Mouse (Mus musculus) MEL (cell line): ENCODE results near the gene Prkar1a. TPM values are rescaled to one million over a fixed set of nuclear protein-coding genes. Genes with fewer than 3 reads are reported as not detected.

Source experiments
- DNase-seq: peaks from one replicate; pipeline ENCODE4 v3.0.0; 2011; ENCODE audit warnings: low read depth, low spot score
- H3K27ac ChIP-seq: 2 replicates; pipeline ENCODE4 v1.5.1; 2012; ENCODE audit warnings: low read depth, mild to moderate bottlenecking, control low read depth, low read length, moderate library complexity; ENCODE audit not compliant: control insufficient read depth
- H3K27me3 ChIP-seq, 2 experiments: fragments of 150-350 bp in 1 of 2; sonication (generic) in 1 of 2; 2 replicates each; pipeline ENCODE4 v1.6.1; 2012; ENCODE audit warnings: low read length in 2 of 2, mild to moderate bottlenecking in 2 of 2, improper control_type of control experiment in 1 of 2, moderate library complexity in 1 of 2; ENCODE audit not compliant: insufficient read depth in 2 of 2, control insufficient read depth in 1 of 2
- H3K36me3 ChIP-seq, 2 experiments: 2 replicates each; pipeline ENCODE4 v1.6.1; 2012 to 2014; ENCODE audit warnings: low read length in 2 of 2, improper control_type of control experiment in 1 of 2, inconsistent platforms in 1 of 2, mild to moderate bottlenecking in 1 of 2; ENCODE audit not compliant: insufficient read depth in 2 of 2, control insufficient read depth in 1 of 2
- H3K4me1 ChIP-seq, 2 experiments: fragments of 150-350 bp in 1 of 2; sonication (generic) in 1 of 2; 2 replicates each; pipeline ENCODE4 v1.6.1; 2012; ENCODE audit warnings: low read length in 2 of 2, improper control_type of control experiment in 1 of 2, mild to moderate bottlenecking in 1 of 2; ENCODE audit not compliant: insufficient read depth in 2 of 2, control insufficient read depth in 1 of 2
- H3K4me3 ChIP-seq, 2 experiments: fragments of 150-350 bp in 1 of 2; sonication (generic) in 1 of 2; 2 replicates each; pipeline ENCODE4 v1.5.1; 2012; ENCODE audit warnings: low read depth in 2 of 2, low read length in 2 of 2, mild to moderate bottlenecking in 2 of 2, moderate library complexity in 2 of 2, control low read depth in 1 of 2, improper control_type of control experiment in 1 of 2; ENCODE audit not compliant: control insufficient read depth in 1 of 2, insufficient read depth in 1 of 2
- H3K79me2 ChIP-seq: 2 replicates; pipeline ENCODE4 v1.6.1; 2012; ENCODE audit warnings: mild to moderate bottlenecking, low read length, moderate library complexity; ENCODE audit not compliant: control insufficient read depth, poor library complexity, insufficient read depth
- H3K9ac ChIP-seq: 2 replicates; pipeline ENCODE4 v1.6.1; 2012; ENCODE audit warnings: low read depth, mild to moderate bottlenecking, control low read depth, low read length, moderate library complexity; ENCODE audit not compliant: control insufficient read depth, poor library complexity, severe bottlenecking
- H3K9me3 ChIP-seq: fragments of 150-350 bp; sonication (generic); replicated peaks from 2 replicates; pipeline ENCODE4 v1.6.1; 2012; ENCODE audit warnings: mild to moderate bottlenecking, low read length, improper control_type of control experiment, moderate library complexity; ENCODE audit not compliant: insufficient read depth
- BHLHE40 ChIP-seq: IDR thresholded peaks from 2 replicates; pipeline ENCODE4 v1.6.1; 2012; ENCODE audit warnings: low read depth, mild to moderate bottlenecking, inconsistent platforms, low read length, improper control_type of control experiment, borderline replicate concordance
- CHD1 ChIP-seq: IDR thresholded peaks from 2 replicates; pipeline ENCODE4 v1.6.1; 2012; ENCODE audit warnings: low read depth, mild to moderate bottlenecking, inconsistent platforms, low read length, improper control_type of control experiment
- CTCF ChIP-seq, 3 experiments: IDR thresholded peaks in 2 of 3; conservative IDR thresholded peaks in 1 of 3; 2 replicates each; pipeline ENCODE4 v1.5.1; 2011 to 2012; ENCODE audit warnings: low read length in 3 of 3, low read depth in 2 of 3, mild to moderate bottlenecking in 2 of 3, improper control_type of control experiment in 1 of 3, inconsistent platforms in 1 of 3, mixed read lengths in 1 of 3, moderate library complexity in 1 of 3; ENCODE audit not compliant: control insufficient read depth in 1 of 3, insufficient read depth in 1 of 3, poor library complexity in 1 of 3, severe bottlenecking in 1 of 3
- E2F4 ChIP-seq: IDR thresholded peaks from 2 replicates; pipeline ENCODE4 v1.6.1; 2011; ENCODE audit warnings: low read depth, low read length, improper control_type of control experiment, borderline replicate concordance
- ELF1 ChIP-seq: IDR thresholded peaks from 2 replicates; pipeline ENCODE4 v1.6.1; 2014; ENCODE audit warnings: low read depth, mild to moderate bottlenecking, inconsistent platforms, low read length, improper control_type of control experiment, moderate library complexity
- EP300 ChIP-seq, 2 experiments: IDR thresholded peaks; 2 replicates each; pipeline ENCODE4 v1.6.1; 2011; ENCODE audit warnings: improper control_type of control experiment in 2 of 2, low read length in 2 of 2, low read depth in 1 of 2, mild to moderate bottlenecking in 1 of 2
- GABPA ChIP-seq: IDR thresholded peaks from 2 replicates; pipeline ENCODE4 v1.6.1; 2012; ENCODE audit warnings: low read depth, mild to moderate bottlenecking, inconsistent platforms, low read length, improper control_type of control experiment, moderate library complexity
- GATA1 ChIP-seq: IDR thresholded peaks from 2 replicates; pipeline ENCODE4 v1.6.1; 2011; ENCODE audit warnings: low read depth, low read length, improper control_type of control experiment
- HCFC1 ChIP-seq: IDR thresholded peaks from 2 replicates; pipeline ENCODE4 v1.6.1; 2012; ENCODE audit warnings: low read depth, mild to moderate bottlenecking, inconsistent platforms, low read length, improper control_type of control experiment, moderate library complexity
- JUND ChIP-seq: IDR thresholded peaks from 2 replicates; pipeline ENCODE4 v1.6.1; 2011; ENCODE audit warnings: low read depth, mild to moderate bottlenecking, improper control_type of control experiment, low read length
- KAT2A ChIP-seq: conservative IDR thresholded peaks from 2 replicates; pipeline ENCODE4 v1.6.1; 2012; ENCODE audit warnings: low read depth, low read length, improper control_type of control experiment, inconsistent platforms
- MAFK ChIP-seq: IDR thresholded peaks from 2 replicates; pipeline ENCODE4 v1.6.1; 2011; ENCODE audit warnings: low read depth, mild to moderate bottlenecking, low read length, improper control_type of control experiment, borderline replicate concordance
- MAX ChIP-seq: IDR thresholded peaks from 2 replicates; pipeline ENCODE4 v1.6.1; 2011; ENCODE audit warnings: low read length, improper control_type of control experiment
- MAZ ChIP-seq: IDR thresholded peaks from 2 replicates; pipeline ENCODE4 v1.6.1; 2012; ENCODE audit warnings: low read depth, mild to moderate bottlenecking, inconsistent platforms, low read length, improper control_type of control experiment
- MXI1 ChIP-seq: IDR thresholded peaks from 2 replicates; pipeline ENCODE4 v1.6.1; 2011; ENCODE audit warnings: mild to moderate bottlenecking, low read depth, low read length, improper control_type of control experiment
- MYB ChIP-seq: IDR thresholded peaks from 2 replicates; pipeline ENCODE4 v1.6.1; 2011; ENCODE audit warnings: mild to moderate bottlenecking, low read depth, low read length, improper control_type of control experiment
- NRF1 ChIP-seq: IDR thresholded peaks from 2 replicates; pipeline ENCODE4 v1.6.1; 2014; ENCODE audit warnings: low read depth, mild to moderate bottlenecking, inconsistent platforms, low read length, improper control_type of control experiment, moderate library complexity; ENCODE audit not compliant: poor library complexity, insufficient read depth, severe bottlenecking
- POLR2A ChIP-seq, 2 experiments: IDR thresholded peaks; 2 replicates each; pipeline ENCODE4 v1.6.1; 2011 to 2012; ENCODE audit warnings: low read length in 2 of 2, mild to moderate bottlenecking in 2 of 2, control low read depth in 1 of 2, improper control_type of control experiment in 1 of 2, low read depth in 1 of 2, moderate library complexity in 1 of 2; ENCODE audit not compliant: control insufficient read depth in 1 of 2, insufficient read depth in 1 of 2, poor library complexity in 1 of 2
- POLR2AphosphoS5 ChIP-seq: IDR thresholded peaks from 2 replicates; pipeline ENCODE4 v1.6.1; 2012; ENCODE audit warnings: low read depth, borderline replicate concordance, mild to moderate bottlenecking, inconsistent platforms, low read length, moderate library complexity, mixed read lengths
- SIN3A ChIP-seq: IDR thresholded peaks from 2 replicates; pipeline ENCODE4 v1.6.1; 2012; ENCODE audit warnings: low read length, improper control_type of control experiment, inconsistent platforms
- SMC3 ChIP-seq: IDR thresholded peaks from 2 replicates; pipeline ENCODE4 v1.6.1; 2011; ENCODE audit warnings: low read depth, low read length, improper control_type of control experiment
- TAL1 ChIP-seq: IDR thresholded peaks from 2 replicates; pipeline ENCODE4 v1.6.1; 2012; ENCODE audit warnings: mild to moderate bottlenecking, inconsistent platforms, low read length, moderate library complexity, mixed read lengths
- UBTF ChIP-seq: IDR thresholded peaks from 2 replicates; pipeline ENCODE4 v1.6.1; 2012; ENCODE audit warnings: low read depth, mild to moderate bottlenecking, inconsistent platforms, low read length, improper control_type of control experiment, moderate library complexity, borderline replicate concordance; ENCODE audit not compliant: insufficient read depth
- USF1 ChIP-seq: IDR thresholded peaks from 2 replicates; pipeline ENCODE4 v1.6.1; 2014; ENCODE audit warnings: low read depth, mild to moderate bottlenecking, inconsistent platforms, low read length, improper control_type of control experiment, moderate library complexity
- USF2 ChIP-seq, 2 experiments: IDR thresholded peaks; 2 replicates each; pipeline ENCODE4 v1.6.1; 2011 to 2012; ENCODE audit warnings: improper control_type of control experiment in 2 of 2, low read length in 2 of 2, borderline replicate concordance in 1 of 2, inconsistent platforms in 1 of 2, low read depth in 1 of 2, mild to moderate bottlenecking in 1 of 2; ENCODE audit not compliant: insufficient read depth in 1 of 2
- ZC3H11A ChIP-seq: IDR thresholded peaks from 2 replicates; pipeline ENCODE4 v1.6.1; 2012; ENCODE audit warnings: low read depth, mild to moderate bottlenecking, inconsistent platforms, low read length, improper control_type of control experiment
- ZNF384 ChIP-seq: IDR thresholded peaks from 2 replicates; pipeline ENCODE4 v1.6.1; 2012; ENCODE audit warnings: low read depth, mild to moderate bottlenecking, inconsistent platforms, low read length, improper control_type of control experiment
- polyA plus RNA-seq, 2 experiments: library from polyadenylated mRNA; stranded (reverse) in 1 of 2; unstranded in 1 of 2; fragments of >175 nt in 1 of 2; fragments of >200 nt in 1 of 2; gene quantifications; 2 replicates each; pipeline versions ENCODE4 v1.2.1 to v1.2.4; 2012; ENCODE audit warnings: low replicate concordance in 2 of 2, low read depth in 1 of 2; ENCODE audit not compliant: insufficient read length in 2 of 2, insufficient read depth in 1 of 2, missing spikeins in 1 of 2
- total RNA-seq: library from RNA; depleted of rRNA; stranded (reverse); fragments of 300-350 nt; gene quantifications from 2 replicates; pipeline ENCODE4 v1.2.3, GENCODE M21; 2012

The Prkar1a gene
- total and polyA plus RNA-seq, 3 experiments, result 69.6 to 152 TPM; not detected in 1

DNA sequence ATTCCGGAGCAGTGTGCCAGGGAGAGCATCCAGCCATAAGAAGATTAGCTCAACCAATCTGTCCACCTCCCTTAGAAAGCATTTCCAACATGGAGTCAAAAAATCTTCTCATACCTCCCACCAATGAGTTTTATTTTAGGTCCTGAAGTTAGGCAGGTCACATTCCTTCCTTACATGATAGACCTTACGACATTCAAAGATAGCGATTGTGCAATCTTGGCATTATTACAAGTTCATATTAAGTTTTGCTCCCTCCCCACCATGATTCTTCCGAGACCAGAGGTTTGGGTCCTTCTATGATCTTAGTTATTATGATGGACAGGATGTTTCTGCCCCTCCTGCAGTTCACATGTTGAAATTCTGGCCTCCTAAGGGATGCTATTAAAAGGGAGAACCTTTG, 40.3 kb downstream of the Prkar1a start:
- H3K4me1 ChIP-seq, result no peaks in the 10 kb centered on the region
- H3K36me3 ChIP-seq, result no peaks in the 10 kb centered on the region
- H3K27ac ChIP-seq, result no peak overlapping the region
- TF ChIP-seq MAZ, result no peak
- TF ChIP-seq POLR2A (IDR thresholded peaks at IDR 0.05; ENCODE audit: control insufficient read depth in 1 of 2, insufficient read depth in 1 of 2, low read depth in 1 of 2, low read length in 2 of 2, poor library complexity in 1 of 2), result no peak
- no peak for TF ChIP-seq TAL1
- TF ChIP-seq USF1, result no peak
- TF ChIP-seq BHLHE40, result no peak
- TF ChIP-seq MAFK, result no peak
- TF ChIP-seq POLR2AphosphoS5, result no peak
- no peak for TF ChIP-seq MXI1
- TF ChIP-seq GATA1, result no peak
- no peak for TF ChIP-seq SMC3
- no peak for TF ChIP-seq JUND
- no peak for TF ChIP-seq KAT2A
- TF ChIP-seq MAX, result no peak
- TF ChIP-seq SIN3A, result no peak
- no peak for TF ChIP-seq CHD1
- TF ChIP-seq ZNF384, result no peak
- no peak for TF ChIP-seq UBTF
- no peak for TF ChIP-seq ELF1
- TF ChIP-seq, all 39 proteins: peak for 0
- Histone ChIP-seq H3K9me3 (no peaks in the 10 kb centered on the region), H3K4me3 (no peak overlapping the region), H3K9ac (no peak overlapping the region), H3K79me2 (no peaks in the 10 kb centered on the region), H3K27me3 (peaks cover 0 to 3% of the 10 kb centered on the region in 2 experiments; a peak in 2 of 4 replicates)
- no peak for DNase-seq

DNA sequence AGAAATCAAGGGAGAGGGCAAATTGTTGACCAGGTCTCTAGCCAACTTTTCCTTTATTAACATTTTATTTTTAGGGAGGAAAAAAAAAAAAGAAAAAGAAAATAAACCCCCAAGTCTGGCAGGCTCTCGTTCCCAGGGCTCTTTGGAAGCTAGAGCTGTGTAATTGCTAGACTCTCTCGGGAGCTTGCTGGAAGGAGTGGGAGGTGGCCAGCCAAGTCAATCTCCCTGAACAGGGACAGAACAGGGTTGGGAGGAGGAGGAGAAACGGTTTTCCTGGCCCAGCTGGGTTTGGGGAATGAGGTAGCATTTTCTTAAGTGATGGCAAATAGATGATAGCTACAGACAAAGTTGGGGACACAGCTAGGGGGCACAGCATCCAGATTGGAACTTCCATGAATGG, 43.5 kb downstream of the Prkar1a start:
- no peak overlapping the region for H3K4me3 ChIP-seq
- peaks cover 0 to 3% of the 10 kb centered on the region in 2 experiments; a peak in 2 of 4 replicates for H3K27me3 ChIP-seq
- no peak for DNase-seq

More for the DNA sequence above, 43.5 kb downstream of the Prkar1a start:
- H3K9me3 ChIP-seq, result no peaks in the 10 kb centered on the region
- H3K36me3 ChIP-seq, result no peaks in the 10 kb centered on the region
- no peak overlapping the region for H3K27ac ChIP-seq
- H3K4me1 ChIP-seq, result no peaks in the 10 kb centered on the region
- H3K79me2 ChIP-seq, result no peaks in the 10 kb centered on the region
- no peak overlapping the region for H3K9ac ChIP-seq
- TF ChIP-seq CTCF (IDR thresholded peaks at IDR 0.05 in 2 of 3, conservative IDR thresholded peaks at IDR 0.05 in 1 of 3; ENCODE audit: control insufficient read depth in 1 of 3, insufficient read depth in 1 of 3, low read depth in 2 of 3, low read length in 3 of 3, poor library complexity in 1 of 3, severe bottlenecking in 1 of 3), result no peak
- no peak for TF ChIP-seq BHLHE40
- no peak for TF ChIP-seq SIN3A
- TF ChIP-seq E2F4, result no peak
- no peak for TF ChIP-seq MYB
- TF ChIP-seq USF1, result no peak
- TF ChIP-seq POLR2AphosphoS5, result no peak
- no peak for TF ChIP-seq ELF1
- TF ChIP-seq GABPA, result no peak
- TF ChIP-seq USF2 (IDR thresholded peaks at IDR 0.05; ENCODE audit: borderline replicate concordance in 1 of 2, insufficient read depth in 1 of 2, low read depth in 1 of 2, low read length in 2 of 2), result no peak
- no peak for TF ChIP-seq ZC3H11A
- no peak for TF ChIP-seq MAFK
- no peak for TF ChIP-seq NRF1
- TF ChIP-seq HCFC1, result no peak
- TF ChIP-seq EP300 (IDR thresholded peaks at IDR 0.05; ENCODE audit: low read depth in 1 of 2, low read length in 2 of 2), result no peak
- no peak for TF ChIP-seq CHD1
